Mouse (Mus musculus) ovary, postnatal 36 days (tissue): ENCODE results near the gene Mesp1.
A peak's percentile ranks its signal among the peaks of the same experiment; 100 is the strongest.

Experiments used
- DNase-seq: peaks from one replicate; pipeline ENCODE4 v3.0.0; 2022; ENCODE audit warnings: low spot score, mixed read lengths

Mesp1 gene

GRCm38 (mm10) chr7:79793688-79794087, at the start of gene Mesp1:
Gene Mesp1 (minus strand): TSS chr7:79793788.
- no peak for DNase-seq

DNA sequence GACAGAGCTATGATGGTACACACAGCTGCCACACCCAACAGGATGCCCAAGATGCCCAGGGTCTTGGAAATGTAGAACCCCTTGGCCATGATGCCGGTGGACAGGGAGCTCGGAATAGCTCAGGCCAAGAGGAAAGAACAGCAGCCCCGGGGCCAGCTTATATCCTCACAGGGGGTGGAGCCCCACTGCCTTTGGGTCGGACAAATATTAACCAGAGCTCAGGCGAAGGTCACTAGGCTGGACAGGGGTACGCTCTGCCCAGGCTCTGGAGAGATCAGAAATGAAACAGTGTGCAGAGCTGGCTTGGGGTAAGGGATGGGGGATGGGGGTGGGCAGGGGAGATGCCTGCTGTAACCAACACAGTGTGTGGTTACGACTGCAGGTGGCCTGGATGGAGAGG, 48.6 kb upstream of the Mesp1 start:
- DNase-seq, result no peak

- DNase-seq, result no peak
Observed at GRCm38 (mm10) chr7:79837247-79837646, 43.7 kb upstream of the Mesp1 start.

DNA sequence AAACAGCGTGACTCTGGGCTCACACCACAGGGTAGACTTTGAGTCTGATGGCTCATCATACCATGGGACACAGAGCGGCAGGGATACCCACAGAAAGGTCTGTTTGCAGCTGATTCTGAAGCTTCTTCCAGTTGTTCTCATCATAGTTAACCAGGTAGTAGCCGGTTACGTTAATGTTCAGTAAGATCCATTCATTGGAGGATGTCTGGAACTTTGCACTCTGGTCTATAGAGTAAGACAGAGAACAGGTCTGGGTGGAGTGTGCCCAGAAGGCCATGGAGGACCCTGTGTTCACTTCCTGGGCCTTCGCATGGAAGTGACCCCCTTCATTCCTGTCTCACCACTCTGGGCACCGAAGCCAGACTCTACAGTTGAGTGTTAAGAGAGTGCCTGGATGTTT, 41.6 kb upstream of the Mesp1 start:
- DNase-seq, result no peak

DNA sequence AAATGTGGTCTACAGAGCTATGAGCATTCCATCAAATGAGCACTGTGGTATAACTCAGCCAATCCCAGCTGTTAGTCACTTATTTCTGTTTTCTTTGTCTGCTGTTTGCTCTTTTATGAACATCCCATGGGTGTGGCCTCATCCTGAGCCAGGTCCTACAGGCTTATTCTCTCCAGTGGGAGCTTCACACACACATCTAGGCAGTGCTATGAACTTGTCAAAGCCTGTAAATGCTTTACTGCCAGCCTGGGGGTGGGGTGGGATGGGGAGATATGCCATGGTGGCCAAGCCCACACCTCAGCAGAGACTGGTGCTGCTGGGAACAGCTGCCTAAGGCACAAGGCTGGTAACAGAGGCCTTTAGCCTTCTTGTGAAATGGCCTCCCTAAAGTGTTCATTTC, 39.4 kb upstream of the Mesp1 start:
- DNase-seq, result no peak

DNA sequence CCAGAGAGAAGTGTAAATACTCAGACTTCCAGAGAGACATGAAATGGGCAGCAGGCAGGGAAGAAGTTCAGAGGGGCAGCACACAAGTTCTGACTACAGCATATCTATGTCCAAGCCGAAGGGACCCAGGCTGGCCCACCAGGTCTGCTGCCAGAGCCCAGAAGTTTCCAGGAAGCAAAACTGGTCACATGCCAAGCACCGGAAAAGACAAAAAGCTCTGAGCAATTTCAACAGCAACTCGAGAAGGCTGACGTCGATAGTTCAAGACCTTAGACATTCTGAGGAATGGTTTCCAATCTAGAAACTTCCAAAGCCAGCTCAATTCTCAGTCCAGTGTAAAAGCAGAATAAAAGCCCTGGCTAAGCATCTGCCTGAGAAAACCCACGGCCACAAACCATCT, 38.0 kb upstream of the Mesp1 start:
- DNase-seq, result no peak

- DNase-seq, result no peak
Observed at GRCm38 (mm10) chr7:79831145-79831544, 37.6 kb upstream of the Mesp1 start.

- DNase-seq, result no peak
Observed at GRCm38 (mm10) chr7:79828341-79828740, 34.8 kb upstream of the Mesp1 start.

- DNase-seq, result no peak
Observed at GRCm38 (mm10) chr7:79822092-79822695, 28.6 kb upstream of the Mesp1 start.

- no peak for DNase-seq
Observed at GRCm38 (mm10) chr7:79819996-79820395, 26.4 kb upstream of the Mesp1 start.

DNA sequence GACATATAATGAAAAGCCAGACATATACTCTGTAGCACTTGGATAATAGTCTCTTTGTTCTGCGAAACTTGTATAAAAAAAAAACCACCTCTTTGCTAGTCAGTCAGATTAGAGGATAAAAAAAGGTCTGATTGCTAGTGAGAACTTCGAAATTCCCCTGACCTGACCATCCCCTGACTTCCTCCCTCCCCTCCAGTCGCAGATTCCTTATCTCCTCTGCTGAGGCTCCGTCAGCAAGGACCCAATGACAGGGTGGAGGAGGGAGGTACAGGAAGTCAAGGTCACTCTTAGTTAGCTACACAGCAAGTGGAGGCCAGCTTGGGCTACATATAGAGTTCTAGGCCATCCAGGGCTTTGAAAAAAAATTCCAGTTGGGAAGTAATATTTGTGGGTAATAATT, 25.9 kb upstream of the Mesp1 start:
- DNase-seq, result no peak

DNA sequence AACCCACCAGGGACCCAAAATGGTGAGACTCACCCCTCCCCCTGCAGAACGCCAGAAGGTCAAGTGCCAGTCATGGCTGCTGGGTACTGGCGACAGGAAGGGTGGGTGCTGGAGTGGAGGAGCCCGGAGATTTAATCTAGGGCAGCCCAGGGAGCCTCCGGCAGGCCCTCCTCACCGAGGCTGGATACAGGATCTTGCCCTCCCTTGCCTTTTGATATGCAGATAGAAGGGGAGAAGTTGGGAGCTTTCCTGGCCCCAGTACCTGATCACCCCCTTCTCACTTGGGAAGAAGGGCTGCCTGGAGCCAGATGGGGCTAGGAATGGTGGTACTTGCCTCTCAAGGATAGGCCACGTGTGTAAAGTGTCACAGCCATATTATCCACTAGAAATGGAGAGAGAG, 24.7 kb upstream of the Mesp1 start:
- no peak for DNase-seq

GRCm38 (mm10) chr7:79813409-79813808, 19.8 kb upstream of the Mesp1 start:
- DNase-seq, result no peak

DNA sequence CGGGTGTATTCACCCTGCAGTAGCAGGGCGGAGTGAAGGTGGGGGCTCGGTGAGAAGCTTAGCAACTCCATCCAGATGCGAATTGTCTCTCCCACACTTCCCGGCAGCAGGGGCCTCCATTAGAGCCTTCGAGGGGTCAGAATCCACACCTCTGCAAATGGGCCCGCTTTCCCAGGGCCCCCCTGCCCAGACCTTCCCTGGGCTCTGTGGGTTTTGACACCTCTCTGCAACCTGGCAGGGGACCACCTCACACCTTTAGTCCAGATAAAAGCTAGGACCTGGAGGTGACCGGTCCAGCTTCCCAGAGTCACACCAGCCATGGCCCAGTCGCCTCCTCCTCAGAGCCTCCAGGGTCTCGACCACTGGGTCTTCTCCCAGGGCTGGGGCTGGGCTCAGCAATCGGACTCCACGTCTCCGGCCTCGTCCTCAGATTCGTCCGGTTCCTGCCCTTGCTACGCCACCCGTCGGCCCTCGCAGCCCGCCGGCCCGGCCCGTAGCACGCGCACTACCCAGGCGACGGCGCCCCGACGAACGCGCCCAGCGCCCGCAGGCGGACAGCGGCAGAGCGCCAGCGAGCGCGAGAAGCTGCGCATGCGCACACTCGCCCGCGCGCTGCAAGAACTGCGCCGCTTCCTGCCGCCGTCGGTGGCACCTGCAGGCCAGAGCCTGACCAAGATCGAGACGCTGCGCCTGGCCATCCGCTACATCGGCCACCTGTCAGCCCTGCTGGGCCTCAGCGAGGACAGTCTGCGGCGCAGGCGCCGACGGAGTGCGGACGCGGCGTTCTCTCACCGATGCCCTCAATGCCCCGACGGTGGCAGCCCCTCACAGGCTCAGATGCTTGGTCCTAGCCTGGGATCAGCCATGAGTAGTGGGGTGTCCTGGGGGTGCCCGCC, 17.3 kb upstream of the Mesp1 start, which contains the start of gene Mesp2:
Mesp2 (plus strand) TSS at position 117 of the 896 bp plus-strand sequence.
- peak; percentile 83 for DNase-seq

DNA sequence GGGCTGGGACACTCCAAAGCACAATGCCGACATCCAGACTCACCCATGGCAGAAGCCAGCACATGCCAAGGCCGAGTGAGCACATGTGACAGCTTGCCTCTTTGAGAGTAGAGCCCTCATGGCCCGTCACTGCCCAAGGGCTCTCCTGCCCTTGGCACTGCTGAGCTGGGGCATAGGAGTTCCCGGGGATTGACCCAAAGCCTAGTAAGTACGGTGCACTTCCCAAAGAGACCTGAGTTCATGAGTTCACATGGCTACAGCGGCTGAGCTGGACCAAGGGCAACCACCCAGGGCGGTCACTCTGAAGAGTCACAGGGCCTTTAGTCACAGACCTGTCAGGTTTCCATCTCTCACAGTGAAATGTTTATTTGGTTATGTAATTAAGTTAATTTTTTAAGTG, 15.0 kb upstream of the Mesp1 start:
- DNase-seq, result no peak

- peak; percentile 47 for DNase-seq
Observed at GRCm38 (mm10) chr7:79803887-79804286, 10.3 kb upstream of the Mesp1 start.

DNA sequence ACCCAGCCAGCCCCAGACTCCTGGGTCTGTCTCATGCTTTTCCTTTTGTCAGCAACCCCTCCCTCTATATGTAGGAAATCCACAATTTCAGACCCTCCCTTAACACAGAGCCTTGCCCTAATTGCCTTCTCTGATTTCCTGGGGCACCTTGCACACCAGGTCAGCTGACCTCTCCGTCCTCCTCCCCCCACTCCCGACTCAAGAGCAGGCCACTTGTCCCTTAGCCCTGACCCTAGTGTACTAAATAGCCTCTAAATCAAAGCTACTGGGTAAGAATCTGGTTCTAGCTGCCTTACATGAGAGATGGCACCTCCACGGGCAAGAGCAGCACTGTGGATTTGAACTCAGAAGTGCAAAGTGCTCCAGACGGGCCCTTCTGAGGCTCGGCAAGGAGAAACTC, 8.4 kb upstream of the Mesp1 start:
- no peak for DNase-seq

DNA sequence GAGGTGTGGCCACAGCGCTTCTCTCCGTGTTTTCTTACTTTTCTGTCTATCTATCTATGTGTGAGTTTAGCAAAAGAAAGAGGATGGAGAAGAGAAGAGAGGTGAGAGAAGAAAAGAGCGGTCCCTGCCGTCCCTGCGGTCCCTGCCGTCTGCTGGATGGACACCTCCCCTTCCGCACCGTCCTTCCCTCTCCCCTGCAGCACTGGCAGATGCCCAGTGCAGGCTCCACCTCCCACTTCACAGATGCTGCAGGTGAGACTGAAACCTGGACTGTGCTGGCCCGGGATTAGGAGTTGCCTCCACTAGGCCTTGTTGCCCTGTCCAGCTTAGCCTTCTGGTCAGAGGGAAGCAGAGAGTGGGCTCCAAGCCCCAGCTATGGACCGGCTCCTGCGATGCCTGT, 7.8 kb upstream of the Mesp1 start:
- no peak for DNase-seq

GRCm38 (mm10) chr7:79800336-79800735, 6.7 kb upstream of the Mesp1 start:
- DNase-seq, result no peak

- DNase-seq, result no peak
Observed at GRCm38 (mm10) chr7:79799506-79799905, 5.9 kb upstream of the Mesp1 start.

- DNase-seq, result peak; percentile 76
Observed at GRCm38 (mm10) chr7:79799048-79799447, 5.5 kb upstream of the Mesp1 start.

- DNase-seq, result no peak
Observed at GRCm38 (mm10) chr7:79798606-79799005, 5.0 kb upstream of the Mesp1 start.

DNA sequence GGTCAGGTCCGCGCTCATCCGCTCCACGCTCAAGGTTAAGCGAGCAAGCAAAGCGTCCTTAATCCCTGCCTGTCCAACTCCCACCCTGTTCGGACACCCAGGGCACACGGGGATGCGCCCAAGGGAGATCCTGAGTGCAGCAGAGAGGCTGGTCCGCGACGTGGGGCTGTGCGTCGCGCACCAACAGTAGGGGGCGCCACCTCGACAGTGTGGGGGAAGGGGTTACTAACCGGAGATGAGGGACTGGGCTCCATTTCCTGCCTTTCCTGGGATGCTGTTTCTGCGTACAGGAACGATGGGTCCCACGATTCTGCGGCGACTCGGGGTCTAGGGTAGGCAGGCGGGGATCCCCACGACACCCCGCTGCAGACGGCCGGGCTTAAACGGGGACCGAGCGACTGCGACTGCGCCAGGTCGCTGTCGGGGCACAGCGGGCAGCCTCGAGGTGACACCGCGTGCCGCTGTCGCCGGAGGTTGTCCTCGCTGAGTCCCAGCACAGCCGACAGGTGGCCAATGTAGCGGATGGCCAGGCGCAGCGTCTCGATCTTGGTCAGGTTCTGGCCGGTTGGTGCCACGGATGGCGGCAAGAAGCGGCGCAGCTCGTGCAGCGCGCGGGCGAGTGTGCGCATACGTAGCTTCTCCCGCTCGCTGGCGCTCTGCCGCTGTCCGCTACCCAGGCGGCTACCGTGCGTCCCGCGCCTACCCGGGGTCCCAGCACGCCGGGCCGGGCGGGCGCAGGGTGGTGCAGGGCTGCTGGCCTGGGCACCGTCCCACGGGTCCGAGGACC, 760 bp downstream of the Mesp1 start:
- peak; percentile 43 for DNase-seq
